In genomic region chr10:116581369-116581718, GRCm38 (mm10) we compare ENCODE assay signal across 8 mouse cellular contexts. TPM values are rescaled to one million over a fixed set of nuclear protein-coding genes. Genes with fewer than 3 reads are reported as not detected.
DNase-seq lines count a peak whose midpoint lies in the region; ATAC-seq lines count a peak whose summit lies in the region.

Gene Cnot2 (minus strand): TSS chr10:116581511.

- peaks cover 29% of the 10 kb centered on the region for H3K4me1 ChIP-seq in hindbrain, embryonic 15.5 days (replicated peaks)

- H3K27me3 ChIP-seq in hindbrain, embryonic 15.5 days: no peaks in the 10 kb centered on the region

- peak; percentile 89 for DNase-seq in R1 (ENCODE audit: low read depth, low spot score)
- DNase-seq in cerebellum, postnatal 25 days: peak; percentile 99
- DNase-seq in frontal cortex, postnatal 36 days (ENCODE audit: low spot score in 2 of 2): peak; percentile 95
- peak; percentile 87 for DNase-seq in left cerebral cortex, adult 11 months (ENCODE audit: low spot score)
- peak; percentile 94 for DNase-seq in lung, postnatal 4 days
- peak; percentile 84 for DNase-seq in retina, postnatal 7 days (ENCODE audit: low read depth, low spot score)
- peak; percentile 92 for DNase-seq in urinary bladder, adult 2 months (ENCODE audit: low spot score)

- WGBS in hindbrain, embryonic 15.5 days: under 1% methylated on average over 47 of the region's 47 CpGs

- H3K9me3 ChIP-seq in hindbrain, embryonic 15.5 days: no peaks in the 10 kb centered on the region

- peak within 1 kb of the TSS; percentile 87 for H3K4me2 ChIP-seq in hindbrain, embryonic 15.5 days

- H3K4me3 ChIP-seq in hindbrain, embryonic 15.5 days: peak within 1 kb of the TSS; percentile 94

- peak within 1 kb of the TSS; percentile 99 for H3K27ac ChIP-seq in hindbrain, embryonic 15.5 days (replicated peaks)

- H3K36me3 ChIP-seq in hindbrain, embryonic 15.5 days: no peaks in the 10 kb centered on the region

- H3K9ac ChIP-seq in hindbrain, embryonic 15.5 days: peak within 1 kb of the TSS; percentile 96

- peak; percentile 88 for ATAC-seq in hindbrain, embryonic 15.5 days (ENCODE audit: low FRiP score, low read depth)

RNA-seq across cellular contexts. Expression of gene Cnot2, which starts in this region (rescaled TPM):
- polyA plus RNA-seq in hindbrain, embryonic 15.5 days (2015; fragmentation: Nextera tagmentation; extraction: Ambion mirVana): 83.5 and 84.8 TPM in 2 replicates
- polyA plus RNA-seq in urinary bladder, adult 2 months (2012; rRNA removed): 59.3 and 60.0 TPM in 2 replicates

Comparison
In these comparisons a context has a peak if more than half of its experiments do, and no peak if none do; other contexts are left out.
1. Peak in every context shown above with its lines: DNase-seq, ATAC-seq, H3K4me3 ChIP-seq and H3K27ac ChIP-seq.